9 mouse cellular contexts compared by ENCODE assay signal in the genomic region with DNA sequence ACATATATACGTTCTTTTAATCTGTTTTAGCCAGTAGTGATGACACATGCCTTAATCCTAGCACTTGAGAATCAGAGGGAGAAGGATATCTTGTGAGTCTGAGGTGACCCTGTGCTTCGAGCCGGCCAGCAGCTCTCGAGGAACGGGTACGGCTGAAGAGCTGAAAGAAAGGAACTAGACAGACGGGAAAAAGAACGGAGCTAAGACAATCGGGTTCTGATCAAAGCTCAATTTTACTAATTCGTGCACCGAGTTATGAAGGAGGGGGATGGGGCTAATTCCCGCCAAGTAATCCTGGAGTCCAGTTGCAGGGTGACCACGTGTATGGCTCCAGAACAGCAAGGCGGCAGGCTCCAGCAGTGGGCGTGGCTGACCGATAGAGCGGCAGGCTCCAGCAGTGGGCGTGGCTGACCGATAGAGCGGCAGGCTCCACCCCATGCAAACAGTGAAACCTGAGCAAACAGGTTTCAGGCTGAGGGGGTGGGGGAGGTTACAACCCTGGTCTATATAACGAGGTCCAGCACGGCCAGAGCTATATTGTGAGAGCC. TPM values are rescaled to one million over a fixed set of nuclear protein-coding genes. Genes with fewer than 3 reads are reported as not detected.
A peak's percentile ranks its signal among the peaks of the same experiment; 100 is the strongest.
DNase-seq lines count a peak whose midpoint lies in the region; ATAC-seq and TF ChIP-seq lines count a peak whose summit lies in the region.
"Not testable (repeated sequence)": the region's sequence is repeated elsewhere in the genome, so short reads cannot be mapped to it uniquely, and the experiment has no call there.
"Had no signal": no experiment of that assay in that cellular context is flagged by ENCODE, and none has a peak within 500 bp of the region (broad histone marks: within the 10 kb centered on the region; RNA-seq: fewer than 3 reads in every experiment).

No protein-coding gene starts in this region.

- peak overlapping the region; percentile 3 to 35; a peak in 2 of 4 replicates for H3K4me3 ChIP-seq in ES-E14 (ENCODE audit: insufficient read depth in 1 of 2, low read depth in 1 of 2, low read length in 2 of 2, poor library complexity in 1 of 2, severe bottlenecking in 1 of 2)
- H3K4me3 ChIP-seq in hindbrain, embryonic 15.5 days, result peak overlapping the region; percentile 23
- peak overlapping the region; percentile 2; the same call in 1 of the 2 replicates for H3K4me3 ChIP-seq in limb, embryonic 11.5 days (ENCODE audit: low read depth, low read length)

- peak; percentile 50 for DNase-seq in ES-E14 (ENCODE audit: low read depth, low spot score)
- peak; percentile 77 for DNase-seq in embryo, embryonic 11 days
- peak; percentile 63 for DNase-seq in gastrocnemius, postnatal 25 days
- peak; percentile 82 for DNase-seq in limb, embryonic 11.5 days (ENCODE audit: low spot score)
- peak; percentile 65 for DNase-seq in ovary, postnatal 36 days (ENCODE audit: low spot score)
- DNase-seq in thymus, postnatal 0 days (ENCODE audit: low spot score), result peak; percentile 20

- ATAC-seq in hindbrain, embryonic 15.5 days (ENCODE audit: low FRiP score, low read depth), result not testable (repeated sequence)
- ATAC-seq in limb, embryonic 11.5 days (ENCODE audit: insufficient number of reproducible peaks, low FRiP score, low TSS enrichment, low read depth), result peak; percentile 89
- ATAC-seq in megakaryocyte, adult 5-6 weeks (ENCODE audit: poor library complexity, severe bottlenecking), result peak; percentile 86

- not testable (repeated sequence) for H3K36me3 ChIP-seq in ES-E14 (ENCODE audit: control insufficient read depth, insufficient read depth, low read length, poor library complexity, severe bottlenecking); hindbrain, embryonic 15.5 days; limb, embryonic 11.5 days (ENCODE audit: control insufficient read depth, insufficient read depth, low read length)

- H3K9ac ChIP-seq in ES-E14 (ENCODE audit: insufficient read depth, low read depth, low read length, poor library complexity, severe bottlenecking), result peak overlapping the region; percentile 74
- not testable (repeated sequence) for H3K9ac ChIP-seq in hindbrain, embryonic 15.5 days; limb, embryonic 11.5 days (ENCODE audit: low read length)

- not testable (repeated sequence) for H3K4me1 ChIP-seq in ES-E14 (ENCODE audit: control insufficient read depth in 2 of 2, insufficient read depth in 2 of 2, low read length in 2 of 2, poor library complexity in 1 of 2); hindbrain, embryonic 15.5 days (replicated peaks); limb, embryonic 11.5 days (ENCODE audit: control insufficient read depth, insufficient read depth, low read length)

- H3K4me2 ChIP-seq in hindbrain, embryonic 15.5 days, result peak overlapping the region; percentile 49
- H3K4me2 ChIP-seq in limb, embryonic 11.5 days (ENCODE audit: low read depth, severe bottlenecking), result peak overlapping the region; percentile 36

- in situ Hi-C loops in ES-E14 (cut with MboI; ENCODE audit: low sequenced_read_pairs in 2 of 2, unreplicated experiment in 2 of 2), result not testable (repeated sequence)

- not testable (repeated sequence) for H3K9me3 ChIP-seq in ES-E14 (ENCODE audit: control insufficient read depth, insufficient read depth, low read depth, low read length); hindbrain, embryonic 15.5 days; limb, embryonic 11.5 days (ENCODE audit: control insufficient read depth, low read length)

- 10% methylated on average over 22 of the region's 22 CpGs for WGBS in hindbrain, embryonic 15.5 days
- 11% methylated on average over 22 of the region's 22 CpGs for WGBS in limb, embryonic 11.5 days

- peak overlapping the region; percentile 49; the same call in 1 of the 2 replicates for H3K27ac ChIP-seq in ES-E14 (ENCODE audit: insufficient read depth, low read depth, low read length, poor library complexity, severe bottlenecking)
- not testable (repeated sequence) for H3K27ac ChIP-seq in hindbrain, embryonic 15.5 days (replicated peaks); limb, embryonic 11.5 days (replicated peaks; ENCODE audit: low read depth, low read length)

- H3K27me3 ChIP-seq in hindbrain, embryonic 15.5 days; limb, embryonic 11.5 days (ENCODE audit: control insufficient read depth, insufficient read depth, low read length): not testable (repeated sequence)

TF ChIP-seq in ES-E14, 5 proteins besides CTCF, POLR2A, EP300 and RAD21:
- TF ChIP-seq HCFC1 (IDR thresholded peaks at IDR 0.05; ENCODE audit: borderline replicate concordance, insufficient read depth, low read length), result 0 out of 2 replicates have a peak, but pooled peaks have one; percentile 50
TF ChIP-seq in ES-E14: peak in this region for 1; not testable (repeated sequence) for 4.

RNA-seq across cellular contexts. Expression of a gene that starts 8.7 kb away (rescaled TPM):
- not detected in 2 replicates for total RNA-seq in ES-E14 (2012; rRNA removed)
- not detected for total RNA-seq in gastrocnemius, postnatal 25 days (2021)
- 1.3 and 1.9 TPM in 2 replicates for polyA plus RNA-seq in hindbrain, embryonic 15.5 days (2015; fragmentation: Nextera tagmentation; extraction: Ambion mirVana)
- 1.7 and 2.2 TPM in 2 replicates for polyA plus RNA-seq in limb, embryonic 11.5 days (2014; fragmentation: Nextera tagmentation; extraction: Ambion mirVana)
- total RNA-seq in megakaryocyte, adult 5-6 weeks (2015), result not detected in 2 replicates
- total RNA-seq in megakaryocyte, adult 5-6 weeks (2017), result 0.18 TPM in 1 of 2 replicates, not detected in the other
- 0.63 and 1.4 TPM in 2 replicates for polyA plus RNA-seq in thymus, postnatal 0 days (2015; fragmentation: Nextera tagmentation; extraction: Ambion mirVana)
- total RNA-seq: layer of hippocampus, postnatal 36 days had no signal

RNA-seq across cellular contexts. Expression of a gene that starts 16.9 kb away (rescaled TPM):
- total RNA-seq in ES-E14 (2012; rRNA removed), result 16.4 and 17.6 TPM in 2 replicates
- total RNA-seq in gastrocnemius, postnatal 25 days (2021), result 1 to 10 TPM; 6.5 to 6.7 TPM
- 8.6 and 9.9 TPM in 2 replicates for polyA plus RNA-seq in hindbrain, embryonic 15.5 days (2015; fragmentation: Nextera tagmentation; extraction: Ambion mirVana)
- polyA plus RNA-seq in limb, embryonic 11.5 days (2014; fragmentation: Nextera tagmentation; extraction: Ambion mirVana), result 8.6 and 8.7 TPM in 2 replicates
- 3.3 and 6.8 TPM in 2 replicates for total RNA-seq in megakaryocyte, adult 5-6 weeks (2015)
- 9.1 and 15.7 TPM in 2 replicates for total RNA-seq in megakaryocyte, adult 5-6 weeks (2017)
- 6.9 and 9.4 TPM in 2 replicates for polyA plus RNA-seq in thymus, postnatal 0 days (2015; fragmentation: Nextera tagmentation; extraction: Ambion mirVana)

RNA-seq across cellular contexts. Expression of a gene that starts 17.0 kb away (rescaled TPM):
- total RNA-seq in ES-E14 (2012; rRNA removed), result 217 and 254 TPM in 2 replicates
- total RNA-seq in gastrocnemius, postnatal 25 days (2021), result 10 to 100 TPM; 84.6 to 87.8 TPM
- polyA plus RNA-seq in hindbrain, embryonic 15.5 days (2015; fragmentation: Nextera tagmentation; extraction: Ambion mirVana), result 185 and 196 TPM in 2 replicates
- 209 and 211 TPM in 2 replicates for polyA plus RNA-seq in limb, embryonic 11.5 days (2014; fragmentation: Nextera tagmentation; extraction: Ambion mirVana)
- 47.5 and 60.1 TPM in 2 replicates for total RNA-seq in megakaryocyte, adult 5-6 weeks (2015)
- total RNA-seq in megakaryocyte, adult 5-6 weeks (2017), result 162 and 222 TPM in 2 replicates
- 130 and 145 TPM in 2 replicates for polyA plus RNA-seq in thymus, postnatal 0 days (2015; fragmentation: Nextera tagmentation; extraction: Ambion mirVana)

RNA-seq across cellular contexts. Expression of a gene that starts 49.3 kb away (rescaled TPM):
- total RNA-seq in ES-E14 (2012; rRNA removed), result 179 and 282 TPM in 2 replicates
- total RNA-seq in gastrocnemius, postnatal 25 days (2021), result 100 to 1,000 TPM in 1 of 2 experiments, 10 to 100 TPM in 1; 97.2 to 104 TPM
- 378 and 408 TPM in 2 replicates for polyA plus RNA-seq in hindbrain, embryonic 15.5 days (2015; fragmentation: Nextera tagmentation; extraction: Ambion mirVana)
- 569 and 571 TPM in 2 replicates for polyA plus RNA-seq in limb, embryonic 11.5 days (2014; fragmentation: Nextera tagmentation; extraction: Ambion mirVana)
- 176 and 189 TPM in 2 replicates for total RNA-seq in megakaryocyte, adult 5-6 weeks (2015)
- total RNA-seq in megakaryocyte, adult 5-6 weeks (2017), result 150 and 189 TPM in 2 replicates
- polyA plus RNA-seq in thymus, postnatal 0 days (2015; fragmentation: Nextera tagmentation; extraction: Ambion mirVana), result 650 and 668 TPM in 2 replicates

RNA-seq across cellular contexts. Expression of a gene that starts 56.2 kb away (rescaled TPM):
- total RNA-seq in ES-E14 (2012; rRNA removed), result 86.3 and 94.5 TPM in 2 replicates
- 10 to 100 TPM in 1 of 2 experiments, 1 to 10 TPM in 1; 9.3 to 12.5 TPM for total RNA-seq in gastrocnemius, postnatal 25 days (2021)
- polyA plus RNA-seq in hindbrain, embryonic 15.5 days (2015; fragmentation: Nextera tagmentation; extraction: Ambion mirVana), result 123 and 125 TPM in 2 replicates
- 99.9 and 104 TPM in 2 replicates for polyA plus RNA-seq in limb, embryonic 11.5 days (2014; fragmentation: Nextera tagmentation; extraction: Ambion mirVana)
- total RNA-seq in megakaryocyte, adult 5-6 weeks (2015), result 56.7 and 56.8 TPM in 2 replicates
- total RNA-seq in megakaryocyte, adult 5-6 weeks (2017), result 61.3 and 67.6 TPM in 2 replicates
- polyA plus RNA-seq in thymus, postnatal 0 days (2015; fragmentation: Nextera tagmentation; extraction: Ambion mirVana), result 105 and 106 TPM in 2 replicates

Comparison
In these comparisons a context has a peak if more than half of its experiments do, and no peak if none do; other contexts are left out.
1. DNase-seq: peak in every context shown above with its lines; median percentile 82 in limb, embryonic 11.5 days; 77 in embryo, embryonic 11 days; 65 in ovary, postnatal 36 days; 63 in gastrocnemius, postnatal 25 days; 50 in ES-E14; 20 in thymus, postnatal 0 days.